Mouse (Mus musculus): Measurements from ENCODE around the gene Fam240b. TPM values are rescaled to one million over a fixed set of nuclear protein-coding genes. Genes with fewer than 3 reads are reported as not detected.

Gene Fam240b
- not detected for total RNA-seq (2018; cell fraction: chromatin; rRNA removed)
- not detected for total RNA-seq (2018; cell fraction: cytosol; rRNA removed)
- not detected for total RNA-seq (2018; cell fraction: nucleus; rRNA removed)
- polyA plus RNA-seq (2018): not detected in 3 replicates

DNA sequence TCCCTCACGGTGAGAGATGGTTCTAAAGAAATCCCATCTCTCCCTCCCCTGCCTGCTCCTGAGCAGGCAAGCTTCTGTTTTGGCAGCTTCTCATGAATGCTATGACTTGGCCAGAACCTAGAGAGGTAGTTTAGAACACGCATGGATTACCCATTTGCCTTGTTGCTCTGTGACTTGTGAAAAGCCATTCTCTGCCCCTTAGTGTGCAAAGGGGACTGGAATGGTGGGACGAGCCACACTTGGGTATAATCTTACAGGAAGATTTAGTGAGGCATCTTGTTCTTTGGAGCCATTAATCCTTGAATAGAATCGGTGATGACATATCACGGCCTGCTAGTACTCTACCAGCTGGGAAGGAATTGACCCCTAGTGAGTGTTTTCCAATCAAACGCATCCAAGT is at the start of gene Fam240b:
Gene Fam240b (minus strand): TSS at position 101 of the 400 bp plus-strand sequence.
- WGBS (ENCODE audit: missing documents): 92% methylated on average over 6 of the region's 6 CpGs
- H3K79me2 ChIP-seq (ENCODE audit: inconsistent target): no peaks in the 10 kb centered on the region
- H3K36me3 ChIP-seq (ENCODE audit: inconsistent target): no peaks in the 10 kb centered on the region
- no peak within 1 kb of the TSS for H3K4me3 ChIP-seq (ENCODE audit: inconsistent target)
- H3K27ac ChIP-seq: no peak within 1 kb of the TSS

DNA sequence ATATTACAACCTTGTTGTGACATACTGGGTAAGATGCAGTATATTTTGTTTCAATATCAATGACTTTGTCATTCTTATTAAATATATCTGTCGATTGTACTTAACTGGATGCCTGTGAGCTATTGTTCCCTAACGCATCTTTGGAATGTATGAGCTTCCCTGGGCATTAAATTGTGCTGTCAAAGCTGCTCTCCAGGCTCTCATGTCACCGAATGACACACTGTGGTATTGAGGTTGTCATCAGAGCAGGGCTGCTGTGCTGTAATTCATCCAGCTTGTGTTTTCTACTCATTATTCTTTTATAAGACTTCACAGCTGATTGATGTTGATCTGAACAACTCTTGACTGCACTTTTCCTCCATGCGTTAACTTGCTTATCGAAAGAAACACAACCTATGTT is 32.5 kb upstream of the Fam240b start:
- H3K79me2 ChIP-seq (ENCODE audit: inconsistent target): no peaks in the 10 kb centered on the region
- no peaks in the 10 kb centered on the region for H3K36me3 ChIP-seq (ENCODE audit: inconsistent target)
- H3K27ac ChIP-seq: no peak overlapping the region
- no peak overlapping the region for H3K4me3 ChIP-seq (ENCODE audit: inconsistent target)
- WGBS (ENCODE audit: missing documents): 75% methylated on average over 5 of the region's 5 CpGs

DNA sequence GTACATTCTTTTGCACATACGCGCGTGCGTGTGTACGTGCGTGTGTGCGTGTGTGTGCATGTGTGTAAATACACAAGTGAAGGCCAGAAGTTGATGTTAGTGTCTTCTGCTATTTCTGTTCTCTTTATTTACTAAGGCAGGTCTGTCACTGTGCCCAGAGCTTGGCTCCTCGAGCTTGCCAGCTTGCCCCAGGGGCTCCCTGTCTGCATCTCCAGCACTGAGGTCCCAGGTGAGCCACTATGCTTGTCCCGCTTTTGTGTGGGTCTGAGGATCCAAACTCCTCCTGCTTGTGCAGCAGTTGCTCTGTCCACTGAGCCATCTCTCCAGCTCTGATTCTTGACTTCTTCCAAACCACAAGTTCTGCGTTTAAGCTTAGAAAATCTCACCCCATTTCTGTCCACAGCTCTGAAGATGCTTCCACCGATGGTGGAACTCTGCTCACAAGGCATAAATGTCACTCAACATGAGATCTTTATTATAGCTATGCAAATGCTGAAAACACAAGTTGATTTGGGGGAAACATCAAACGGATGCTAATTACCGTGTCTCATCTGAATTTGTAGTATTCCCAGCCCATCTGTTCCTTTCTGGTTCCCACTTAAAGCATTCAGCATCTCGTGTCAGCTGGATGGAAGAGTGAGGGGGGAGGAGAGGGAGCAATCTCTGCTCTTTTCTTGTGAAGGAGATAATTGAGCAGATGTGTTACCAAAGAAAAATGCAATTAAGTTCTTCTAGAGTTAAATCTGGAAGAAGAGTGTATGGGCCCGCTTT is 29.1 kb upstream of the Fam240b start:
- no peaks in the 10 kb centered on the region for H3K36me3 ChIP-seq (ENCODE audit: inconsistent target)
- no peak overlapping the region for H3K4me3 ChIP-seq (ENCODE audit: inconsistent target)
- 87% methylated on average over 15 of the region's 15 CpGs for WGBS (ENCODE audit: missing documents)
- H3K79me2 ChIP-seq (ENCODE audit: inconsistent target): no peaks in the 10 kb centered on the region
- H3K27ac ChIP-seq: no peak overlapping the region

DNA sequence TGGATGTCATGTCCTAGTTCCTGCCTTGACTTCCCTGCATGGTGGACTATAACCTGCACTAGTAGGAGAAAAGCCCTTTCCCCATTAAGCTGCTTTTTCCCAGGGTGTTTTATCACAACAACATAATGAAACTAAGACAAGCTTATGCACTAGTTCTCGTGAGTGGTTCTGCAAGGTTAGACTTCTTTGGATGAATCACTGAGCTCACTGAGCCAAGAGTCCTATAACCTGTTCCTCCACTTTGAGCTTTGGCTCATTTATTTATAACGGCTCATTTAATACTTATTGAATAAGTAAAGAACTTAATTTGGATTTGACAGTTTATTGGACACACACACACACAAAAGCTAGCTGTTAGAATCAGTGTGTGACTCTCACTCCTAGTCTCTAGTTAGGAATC is 16.7 kb upstream of the Fam240b start:
- H3K36me3 ChIP-seq (ENCODE audit: inconsistent target): no peaks in the 10 kb centered on the region
- H3K4me3 ChIP-seq (ENCODE audit: inconsistent target): no peak overlapping the region
- 83% methylated on average over 2 of the region's 2 CpGs for whole genome bisulfite sequencing (ENCODE audit: missing documents)
- H3K79me2 ChIP-seq (ENCODE audit: inconsistent target): no peaks in the 10 kb centered on the region
- H3K27ac ChIP-seq: no peak overlapping the region

DNA sequence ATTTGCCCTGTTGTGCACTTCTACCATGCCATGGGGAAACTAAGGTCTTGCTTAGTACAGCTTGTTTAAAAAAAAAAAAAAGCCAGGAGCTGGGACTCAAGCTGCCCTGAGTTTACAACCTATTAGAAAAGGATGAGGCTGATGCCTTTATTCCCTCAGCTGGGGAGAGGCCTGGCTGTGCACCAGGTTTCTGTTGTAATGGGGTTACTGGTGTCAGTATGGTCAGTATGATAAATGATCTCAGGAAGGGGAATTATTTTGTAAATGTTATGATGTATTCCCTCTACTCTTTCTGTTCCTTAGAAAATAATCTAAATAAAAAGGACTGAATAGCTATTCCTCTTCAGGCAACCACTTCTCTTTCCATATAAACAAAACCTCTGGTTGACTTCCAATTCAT is 14.0 kb upstream of the Fam240b start:
- H3K4me3 ChIP-seq (ENCODE audit: inconsistent target): no peak overlapping the region
- no peaks in the 10 kb centered on the region for H3K36me3 ChIP-seq (ENCODE audit: inconsistent target)
- no peak overlapping the region for H3K27ac ChIP-seq
- H3K79me2 ChIP-seq (ENCODE audit: inconsistent target): no peaks in the 10 kb centered on the region

DNA sequence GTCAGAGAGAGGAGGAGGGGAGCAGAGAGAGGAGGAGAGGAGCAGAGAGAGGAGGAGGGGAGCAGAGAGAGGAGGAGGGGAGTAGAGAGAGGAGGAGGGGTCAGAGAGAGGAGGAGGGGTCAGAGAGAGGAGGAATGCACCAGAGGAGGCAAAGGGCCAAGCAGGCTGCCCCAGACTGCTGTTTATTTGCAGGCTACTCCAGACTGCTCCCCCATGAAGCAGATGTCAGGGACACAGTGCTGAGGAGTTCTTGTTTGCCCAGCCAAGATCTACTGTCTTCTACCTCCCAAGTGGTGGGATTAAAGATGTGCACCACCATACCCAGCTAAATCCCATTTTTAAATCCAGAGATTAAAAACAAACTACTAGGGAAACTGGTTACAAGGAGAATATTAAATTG is 9.8 kb upstream of the Fam240b start:
- Histone ChIP-seq H3K27ac (no peak overlapping the region), H3K79me2 (ENCODE audit: inconsistent target) (no peaks in the 10 kb centered on the region)

DNA sequence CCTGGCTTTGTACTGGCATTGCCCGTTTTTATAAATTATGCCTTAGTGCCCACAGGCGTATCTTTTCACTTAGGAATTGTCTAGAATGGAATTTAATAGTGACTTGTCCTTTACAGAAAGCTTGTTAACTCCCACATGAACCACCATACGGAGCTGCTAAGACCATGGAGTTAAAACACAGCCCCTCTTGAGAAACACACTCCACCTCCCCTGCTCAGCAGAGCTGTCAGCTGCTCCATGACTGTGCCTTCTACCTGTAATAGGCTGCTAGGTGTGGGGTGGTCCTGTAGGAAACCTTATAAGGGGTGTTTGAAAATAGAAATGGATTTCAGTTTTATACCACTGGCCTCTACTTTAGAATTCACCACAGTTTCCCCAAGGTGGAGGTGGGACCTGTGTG is 5.2 kb upstream of the Fam240b start:
- no peak overlapping the region for H3K4me3 ChIP-seq (ENCODE audit: inconsistent target)
- no peak overlapping the region for H3K27ac ChIP-seq
- H3K36me3 ChIP-seq (ENCODE audit: inconsistent target): no peaks in the 10 kb centered on the region
- WGBS (ENCODE audit: missing documents): 83% methylated on average over 3 of the region's 3 CpGs
- H3K79me2 ChIP-seq (ENCODE audit: inconsistent target): no peaks in the 10 kb centered on the region

More for the DNA sequence above, 9.8 kb upstream of the Fam240b start:
- H3K4me3 ChIP-seq (ENCODE audit: inconsistent target): no peak overlapping the region
- H3K36me3 ChIP-seq (ENCODE audit: inconsistent target): no peaks in the 10 kb centered on the region

DNA sequence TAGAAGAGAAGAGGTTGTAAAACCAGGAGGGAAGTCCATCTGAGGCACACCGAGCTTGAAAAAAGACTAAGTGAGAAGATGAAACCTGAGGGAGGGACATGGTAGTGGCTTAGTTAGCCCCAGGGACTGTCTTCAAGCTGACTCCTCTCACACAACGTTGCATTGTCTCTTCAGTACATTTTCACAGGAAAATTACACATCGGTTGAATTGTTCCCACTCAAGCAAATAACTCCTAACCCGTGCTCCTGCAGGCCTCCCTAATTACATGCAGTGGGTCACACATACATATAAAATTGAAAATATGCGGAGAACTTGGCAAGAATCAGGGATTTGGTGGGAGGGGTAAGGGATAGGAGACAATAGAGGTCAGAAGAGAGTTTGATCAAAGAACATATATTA is 4.0 kb downstream of the Fam240b start:
- Histone ChIP-seq H3K4me3 (ENCODE audit: inconsistent target) (no peak overlapping the region), H3K27ac (no peak overlapping the region), H3K36me3 (ENCODE audit: inconsistent target) (no peaks in the 10 kb centered on the region), H3K79me2 (ENCODE audit: inconsistent target) (no peaks in the 10 kb centered on the region)
- 84% methylated on average over 5 of the region's 5 CpGs for WGBS (ENCODE audit: missing documents)

DNA sequence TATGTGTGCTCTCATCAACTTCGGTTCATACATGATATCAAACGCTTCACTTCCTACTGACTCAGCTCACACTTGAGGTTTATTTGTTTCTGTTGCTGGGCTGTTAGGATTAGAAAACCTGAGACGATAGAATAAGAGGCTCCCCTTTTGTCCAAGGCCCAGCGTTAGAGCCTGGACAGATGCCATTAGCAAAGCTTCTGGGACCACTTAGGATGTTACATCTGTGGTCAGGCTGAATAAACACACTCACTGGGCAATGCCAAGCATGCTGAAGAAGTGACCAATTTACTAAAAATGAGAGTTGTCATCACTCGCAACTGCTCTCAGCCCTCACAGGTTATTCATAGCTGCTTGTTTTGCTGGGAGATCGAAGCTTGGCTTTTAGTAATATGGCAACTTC is 7.7 kb downstream of the Fam240b start:
- Histone ChIP-seq H3K27ac (no peak overlapping the region), H3K4me3 (ENCODE audit: inconsistent target) (no peak overlapping the region), H3K36me3 (ENCODE audit: inconsistent target) (no peaks in the 10 kb centered on the region), H3K79me2 (ENCODE audit: inconsistent target) (no peaks in the 10 kb centered on the region)
- WGBS (ENCODE audit: missing documents): 100% methylated on average over 6 of the region's 6 CpGs

DNA sequence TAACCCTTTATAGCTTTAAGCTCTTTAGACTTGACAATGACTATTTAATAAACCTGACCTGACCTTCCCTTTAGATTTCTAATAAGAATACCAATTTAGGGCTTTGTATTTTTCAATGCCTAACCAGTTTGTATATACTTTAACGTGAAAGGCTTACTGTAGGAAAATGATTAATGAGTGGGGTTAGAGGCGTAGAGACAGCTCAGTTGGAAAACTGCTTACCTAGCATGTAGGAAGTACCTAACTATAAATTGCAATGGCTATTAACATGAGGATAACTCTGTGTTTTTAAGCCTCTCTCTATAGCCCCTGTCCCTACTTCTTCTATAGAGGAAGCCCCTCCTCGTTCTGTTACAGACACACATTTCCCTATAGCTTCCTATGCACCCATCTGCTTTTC is 17.6 kb downstream of the Fam240b start:
- WGBS (ENCODE audit: missing documents): 74% methylated on average over 3 of the region's 3 CpGs
- Histone ChIP-seq H3K36me3 (ENCODE audit: inconsistent target) (no peaks in the 10 kb centered on the region), H3K27ac (no peak overlapping the region), H3K4me3 (ENCODE audit: inconsistent target) (no peak overlapping the region), H3K79me2 (ENCODE audit: inconsistent target) (no peaks in the 10 kb centered on the region)

DNA sequence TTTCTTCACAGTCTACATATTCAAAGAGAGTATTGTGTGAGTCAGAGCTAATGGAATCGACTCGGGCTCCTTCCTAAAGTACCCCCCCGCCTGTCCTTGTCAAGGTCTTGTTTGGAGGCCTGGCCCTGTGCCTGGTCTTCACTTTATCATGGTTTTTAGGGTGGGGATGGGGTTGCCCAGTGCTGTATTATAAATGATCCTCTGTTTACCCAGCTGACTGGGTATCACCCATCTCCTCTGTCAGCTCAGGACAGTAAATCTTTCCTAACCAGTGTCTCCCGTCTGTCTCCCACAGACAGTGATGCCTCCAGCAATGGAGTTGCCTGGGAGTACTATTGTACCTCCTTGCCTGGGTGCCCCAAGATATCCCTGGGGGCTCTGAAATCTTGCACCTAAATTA is 19.6 kb downstream of the Fam240b start:
- no peaks in the 10 kb centered on the region for H3K36me3 ChIP-seq (ENCODE audit: inconsistent target)
- H3K27ac ChIP-seq: no peak overlapping the region
- H3K4me3 ChIP-seq (ENCODE audit: inconsistent target): no peak overlapping the region
- WGBS (ENCODE audit: missing documents): 99% methylated on average over 4 of the region's 4 CpGs
- H3K79me2 ChIP-seq (ENCODE audit: inconsistent target): no peaks in the 10 kb centered on the region

DNA sequence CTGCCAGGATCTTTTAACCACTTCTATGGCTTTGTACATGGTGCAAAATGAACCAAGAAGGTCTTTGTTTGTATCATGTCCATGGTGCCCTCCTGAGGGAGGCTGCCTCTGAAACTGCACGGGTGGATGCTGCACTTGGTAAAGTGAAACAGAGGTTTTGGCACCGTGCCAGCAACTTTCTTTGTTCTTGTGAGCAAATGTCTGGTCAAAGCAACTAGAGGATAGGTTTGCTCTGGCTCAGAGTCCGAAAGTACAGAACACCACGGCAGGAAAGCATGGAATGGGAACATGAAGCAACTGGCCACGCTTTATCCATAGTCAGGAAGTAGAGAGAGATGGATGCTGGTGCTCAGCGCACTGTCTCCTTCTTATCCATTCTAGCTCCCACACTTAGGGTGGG is 29.7 kb downstream of the Fam240b start:
- H3K4me3 ChIP-seq (ENCODE audit: inconsistent target): no peak overlapping the region
- no peak overlapping the region for H3K27ac ChIP-seq
- WGBS (ENCODE audit: missing documents): 87% methylated on average over 4 of the region's 6 CpGs
- H3K79me2 ChIP-seq (ENCODE audit: inconsistent target): no peaks in the 10 kb centered on the region
- no peaks in the 10 kb centered on the region for H3K36me3 ChIP-seq (ENCODE audit: inconsistent target)

DNA sequence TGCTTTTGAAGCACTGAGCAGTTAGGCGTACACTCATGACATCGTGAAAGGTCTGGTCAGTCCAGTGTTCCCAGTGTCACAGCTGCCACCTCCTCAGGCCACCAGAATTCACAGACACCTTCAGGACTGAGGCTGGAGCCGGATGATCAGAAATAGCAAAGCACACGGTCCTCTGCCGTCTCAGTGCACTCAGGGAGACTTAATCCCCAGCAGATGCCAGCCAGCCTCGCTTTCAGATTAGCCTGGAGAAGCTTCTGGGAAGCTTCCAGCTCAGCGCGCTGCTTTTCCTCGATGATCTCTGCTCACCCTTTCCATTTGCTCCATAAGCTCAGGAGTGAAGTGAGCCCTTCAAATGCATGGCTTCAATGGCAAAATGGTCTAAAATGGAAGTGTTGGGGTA is 32.4 kb downstream of the Fam240b start:
- Histone ChIP-seq H3K36me3 (ENCODE audit: inconsistent target) (no peaks in the 10 kb centered on the region), H3K79me2 (ENCODE audit: inconsistent target) (no peaks in the 10 kb centered on the region), H3K4me3 (ENCODE audit: inconsistent target) (no peak overlapping the region), H3K27ac (no peak overlapping the region)
- WGBS (ENCODE audit: missing documents): 83% methylated on average over 9 of the region's 9 CpGs

DNA sequence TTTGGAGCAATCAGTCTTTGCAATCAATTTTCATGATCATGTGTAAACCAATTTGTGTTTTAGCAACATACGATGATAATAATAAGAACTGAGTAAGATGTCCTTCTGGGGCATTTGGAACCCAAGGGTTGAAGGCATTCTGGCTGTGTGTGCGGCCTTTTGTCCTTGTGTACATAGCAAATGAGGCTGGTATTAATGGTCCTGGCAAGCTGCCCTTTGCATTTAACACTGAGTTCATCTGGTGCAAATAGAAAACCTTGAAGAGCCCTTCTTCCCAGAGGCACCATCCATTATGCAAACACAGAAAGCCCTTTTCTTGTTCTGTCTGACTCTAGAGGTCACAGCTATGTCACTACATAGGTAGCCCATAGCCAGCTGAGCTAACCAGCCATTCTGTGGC is 35.0 kb downstream of the Fam240b start:
- 85% methylated on average over 2 of the region's 2 CpGs for WGBS (ENCODE audit: missing documents)
- no peaks in the 10 kb centered on the region for H3K36me3 ChIP-seq (ENCODE audit: inconsistent target)
- H3K4me3 ChIP-seq (ENCODE audit: inconsistent target): no peak overlapping the region
- no peaks in the 10 kb centered on the region for H3K79me2 ChIP-seq (ENCODE audit: inconsistent target)
- no peak overlapping the region for H3K27ac ChIP-seq

DNA sequence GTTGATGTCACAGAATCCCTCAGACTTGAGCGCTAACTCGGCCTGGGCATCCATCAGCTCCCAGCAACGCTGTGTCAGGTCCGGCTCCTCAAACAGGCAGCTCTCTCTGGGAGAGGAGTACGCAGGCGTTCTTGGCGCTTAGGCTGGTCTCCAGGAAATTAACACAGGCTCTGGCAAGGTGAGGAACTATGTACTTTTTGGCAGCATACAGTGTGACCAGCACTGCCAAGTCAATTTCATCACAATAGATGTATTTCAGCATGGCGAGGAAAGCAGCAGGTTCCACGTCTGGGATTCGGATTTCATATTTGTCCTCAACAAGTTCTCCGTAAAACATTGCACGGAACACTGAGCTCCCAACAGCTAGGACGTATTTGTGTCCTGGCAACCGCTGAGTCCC is 39.4 kb downstream of the Fam240b start:
- no peaks in the 10 kb centered on the region for H3K36me3 ChIP-seq (ENCODE audit: inconsistent target)
- no peak overlapping the region for H3K4me3 ChIP-seq (ENCODE audit: inconsistent target)
- WGBS (ENCODE audit: missing documents): 95% methylated on average over 14 of the region's 14 CpGs
- H3K27ac ChIP-seq: no peak overlapping the region
- no peaks in the 10 kb centered on the region for H3K79me2 ChIP-seq (ENCODE audit: inconsistent target)
